Mouse (Mus musculus): ENCODE measurements around the gene Mesd. TPM values are rescaled to one million over a fixed set of nuclear protein-coding genes. Genes with fewer than 3 reads are reported as not detected.

The Mesd gene
- total RNA-seq (2023) = 10.5 and 20.2 TPM in 2 replicates

DNA sequence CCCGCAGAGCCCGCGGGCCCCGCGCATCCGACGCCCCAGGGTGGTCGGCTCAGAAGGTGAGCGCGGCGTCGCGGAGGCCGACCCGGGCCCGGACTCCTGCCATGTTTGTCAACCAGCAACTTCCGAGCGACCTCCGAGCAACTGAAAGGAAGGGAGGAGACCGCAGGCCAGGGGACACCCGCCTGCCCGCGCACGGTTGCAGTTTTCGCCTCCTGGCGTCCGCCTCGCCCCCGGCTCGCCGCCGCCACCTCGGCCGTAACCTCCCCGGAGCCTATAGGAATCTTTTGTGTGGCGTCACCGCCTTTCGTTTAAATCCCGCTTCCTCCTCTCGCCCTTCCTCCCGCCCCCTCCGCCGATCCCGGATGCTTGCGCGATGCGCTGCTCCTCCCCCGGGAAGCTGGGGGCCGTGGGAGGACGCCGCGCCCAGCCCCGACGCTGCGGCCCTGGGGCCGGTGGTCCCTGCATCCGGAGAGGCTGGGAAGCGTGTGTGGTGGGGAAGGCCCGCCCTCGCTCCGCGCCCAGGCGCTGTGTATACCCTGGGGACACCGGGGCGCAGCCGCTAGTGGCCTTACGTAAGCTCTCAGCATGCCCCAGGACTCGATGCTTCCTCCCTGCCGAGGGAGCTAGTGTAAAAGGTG, at the start of gene Mesd, which contains the start of gene Tlnrd1:
TSS of gene Mesd (plus strand) at position 446 of the 638 bp plus-strand sequence.
TSS of gene Tlnrd1 (minus strand) at position 285 of the 638 bp plus-strand sequence.

Other genes with a start within 250 kb of the Mesd start
- gene Il16, start 138.7 kb upstream of the Mesd start, total RNA-seq (2023) = 419 and 436 TPM in 2 replicates
- gene Cfap161, start 89.6 kb upstream of the Mesd start, total RNA-seq (2023) = 0.54 TPM in 1 of 2 replicates, not detected in the other
- gene Tlnrd1, start 161 bp upstream of the Mesd start, total RNA-seq (2023) = 13.5 and 13.8 TPM in 2 replicates
- gene Cemip, start 202.0 kb downstream of the Mesd start, total RNA-seq (2023) = 0.05 TPM in 1 of 2 replicates, not detected in the other

Measured in neutrophil, adult 65 days (primary cell).